Mouse (Mus musculus): ENCODE data around the gene Elf1. TPM values are rescaled to one million over a fixed set of nuclear protein-coding genes. Genes with fewer than 3 reads are reported as not detected.
"Not testable (repeated sequence)": the region's sequence is repeated elsewhere in the genome, so short reads cannot be mapped to it uniquely, and the experiment has no call there.

The Elf1 gene
- polyA plus RNA-seq, 1 experiment from 2014 or later, result 13.7 TPM

- Histone ChIP-seq H3K36me3 (no peaks in the 10 kb centered on the region), H3K4me1 (no peaks in the 10 kb centered on the region), H3K4me3 (replicated peaks) (no peak overlapping the region), H3K4me2 (no peak overlapping the region), H3K9me3 (replicated peaks) (no peaks in the 10 kb centered on the region), H3K27me3 (no peaks in the 10 kb centered on the region), H3K27ac (no peak overlapping the region), H3K9ac (no peak overlapping the region)
- ATAC-seq (replicated peaks; ENCODE audit: low FRiP score), result peak; percentile 62; the same call in 1 of the 2 replicates
- 79% methylated on average over 10 of the region's 10 CpGs for WGBS
Measured at GRCm38 (mm10) chr14:79529581-79530554, 48.9 kb downstream of the Elf1 start.

- no peak overlapping the region for H3K9ac ChIP-seq
- H3K9me3 ChIP-seq (replicated peaks), result no peaks in the 10 kb centered on the region
- no peaks in the 10 kb centered on the region for H3K36me3 ChIP-seq
- H3K4me3 ChIP-seq (replicated peaks), result no peak overlapping the region
- H3K4me2 ChIP-seq, result no peak overlapping the region
- WGBS, result 90% methylated on average over 6 of the region's 6 CpGs
- H3K27me3 ChIP-seq, result no peaks in the 10 kb centered on the region
- no peak for ATAC-seq (replicated peaks; ENCODE audit: low FRiP score)
- H3K27ac ChIP-seq, result no peak overlapping the region
- 0 out of 2 replicates have a peak, but pooled peaks cover 3% of the 10 kb centered on the region for H3K4me1 ChIP-seq
Measured at GRCm38 (mm10) chr14:79530761-79531160, 49.8 kb downstream of the Elf1 start.

GRCm38 (mm10) chr14:79532036-79532776 lies 51.2 kb downstream of the Elf1 start:
- 90% methylated on average over 8 of the region's 8 CpGs for WGBS
- no peaks in the 10 kb centered on the region for H3K36me3 ChIP-seq
- no peak overlapping the region for H3K9ac ChIP-seq
- no peak overlapping the region for H3K27ac ChIP-seq
- H3K27me3 ChIP-seq, result no peaks in the 10 kb centered on the region
- H3K4me3 ChIP-seq (replicated peaks), result no peak overlapping the region
- H3K9me3 ChIP-seq (replicated peaks), result no peaks in the 10 kb centered on the region
- 0 out of 2 replicates have a peak, but pooled peaks cover 3% of the 10 kb centered on the region for H3K4me1 ChIP-seq
- H3K4me2 ChIP-seq, result no peak overlapping the region
- no peak for ATAC-seq (replicated peaks; ENCODE audit: low FRiP score)

- ATAC-seq (replicated peaks; ENCODE audit: low FRiP score), result no peak
- Histone ChIP-seq H3K9me3 (replicated peaks) (no peaks in the 10 kb centered on the region), H3K36me3 (no peaks in the 10 kb centered on the region), H3K27me3 (no peaks in the 10 kb centered on the region), H3K9ac (no peak overlapping the region), H3K4me3 (replicated peaks) (no peak overlapping the region), H3K4me1 (0 out of 2 replicates have a peak, but pooled peaks cover 3% of the 10 kb centered on the region), H3K27ac (no peak overlapping the region), H3K4me2 (no peak overlapping the region)
- WGBS, result 87% methylated on average over 1 of the region's 1 CpGs
Measured at GRCm38 (mm10) chr14:79533350-79533749, 52.4 kb downstream of the Elf1 start.

DNA sequence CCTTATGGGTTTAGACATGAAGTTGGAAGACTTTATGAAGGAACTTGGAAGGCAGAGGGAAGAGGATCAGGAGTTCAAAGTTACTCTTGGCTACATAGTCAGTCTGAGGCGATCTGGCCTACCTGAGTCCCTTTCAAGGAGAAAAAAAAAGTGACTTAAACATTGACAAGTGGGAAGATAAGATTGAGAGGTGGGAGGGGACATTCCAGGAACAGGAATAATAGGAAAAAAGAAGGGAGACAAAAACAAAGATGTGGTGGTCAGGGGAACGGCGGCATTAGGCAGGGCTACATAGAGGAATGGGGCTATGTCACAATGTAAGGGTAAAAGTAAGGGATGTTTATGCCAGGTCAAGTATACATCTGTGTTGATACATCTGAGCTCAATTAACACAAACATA lies 53.2 kb downstream of the Elf1 start:
- Histone ChIP-seq H3K36me3 (no peaks in the 10 kb centered on the region), H3K9ac (no peak overlapping the region), H3K4me1 (0 out of 2 replicates have a peak, but pooled peaks cover 3% of the 10 kb centered on the region), H3K27ac (no peak overlapping the region), H3K4me2 (no peak overlapping the region), H3K4me3 (replicated peaks) (no peak overlapping the region), H3K27me3 (no peaks in the 10 kb centered on the region), H3K9me3 (replicated peaks) (no peaks in the 10 kb centered on the region)
- 90% methylated on average over 3 of the region's 3 CpGs for WGBS
- ATAC-seq (replicated peaks; ENCODE audit: low FRiP score), result no peak

DNA sequence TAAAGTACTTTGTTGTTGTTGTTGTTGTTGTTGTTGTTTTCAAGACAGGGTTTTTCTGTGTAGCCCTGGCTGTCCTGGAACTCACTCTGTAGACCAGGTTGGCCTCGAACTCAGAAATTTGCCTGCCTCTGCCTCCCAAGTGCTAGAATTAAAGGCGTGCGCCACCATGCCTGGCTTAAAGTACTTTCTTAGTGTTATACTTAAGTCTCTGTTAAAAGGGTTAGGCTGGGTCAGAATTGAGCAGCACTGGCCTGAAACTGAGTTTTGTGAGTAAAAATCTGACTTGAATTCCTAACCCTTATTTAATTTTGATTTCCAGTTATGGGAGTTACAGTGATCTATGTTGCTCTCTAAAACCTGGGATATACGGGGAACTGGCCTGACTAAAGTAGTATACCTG lies 53.7 kb downstream of the Elf1 start:
- H3K9ac ChIP-seq; H3K4me2 ChIP-seq; ATAC-seq (replicated peaks; ENCODE audit: low FRiP score); H3K9me3 ChIP-seq (replicated peaks); H3K27me3 ChIP-seq; H3K4me3 ChIP-seq (replicated peaks); H3K27ac ChIP-seq; H3K36me3 ChIP-seq; H3K4me1 ChIP-seq: not testable (repeated sequence)
- WGBS, result 88% methylated on average over 4 of the region's 4 CpGs

DNA sequence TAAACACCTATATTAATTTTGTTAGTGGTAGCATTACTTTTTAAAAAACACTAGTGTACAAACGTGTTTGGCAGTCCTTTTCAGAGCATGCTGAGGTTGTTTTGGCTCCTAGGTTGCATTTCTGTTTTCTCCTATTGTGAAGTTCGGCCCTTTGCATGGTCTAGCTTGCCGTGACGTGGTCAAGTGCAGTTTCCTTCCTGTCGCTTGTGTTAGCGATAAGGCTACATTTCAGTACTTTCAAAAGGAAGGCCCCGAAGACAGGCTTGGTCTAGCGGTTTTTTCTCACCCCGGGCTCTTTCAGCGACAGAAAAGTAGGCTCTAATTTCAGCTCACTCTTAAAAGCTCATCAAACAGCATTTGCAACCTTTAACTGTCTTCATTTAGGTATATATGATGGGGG lies 54.3 kb downstream of the Elf1 start:
- H3K9me3 ChIP-seq (replicated peaks), result no peaks in the 10 kb centered on the region
- ATAC-seq (replicated peaks; ENCODE audit: low FRiP score), result no peak
- no peak overlapping the region for H3K4me3 ChIP-seq (replicated peaks)
- 58% methylated on average over 10 of the region's 10 CpGs for WGBS
- no peak overlapping the region for H3K9ac ChIP-seq
- no peaks in the 10 kb centered on the region for H3K36me3 ChIP-seq
- peak overlapping the region; percentile 23; the same call in 1 of the 2 replicates for H3K4me2 ChIP-seq
- H3K27ac ChIP-seq, result peak overlapping the region; percentile 73
- H3K27me3 ChIP-seq, result no peaks in the 10 kb centered on the region
- 0 out of 2 replicates have a peak, but pooled peaks cover 3% of the 10 kb centered on the region for H3K4me1 ChIP-seq

DNA sequence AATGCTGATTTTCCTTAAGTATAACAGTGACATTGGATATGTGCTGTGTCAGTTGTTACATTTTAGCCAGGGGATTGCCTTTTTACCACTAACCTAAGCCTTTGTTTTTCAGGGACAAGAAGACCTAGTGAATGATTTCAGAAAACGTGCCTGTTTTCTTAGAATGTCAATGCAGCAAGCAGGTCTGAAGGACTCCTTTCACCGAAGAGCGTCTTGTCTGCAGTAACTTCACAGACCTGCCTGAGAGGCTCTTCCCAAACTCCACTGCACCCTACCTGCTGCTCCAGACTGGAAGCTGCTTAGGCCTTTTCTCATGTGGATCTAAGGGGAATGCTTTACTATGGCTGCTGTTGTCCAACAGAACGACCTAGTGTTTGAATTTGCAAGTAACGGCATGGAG lies 55.0 kb downstream of the Elf1 start:
- Histone ChIP-seq H3K36me3 (no peaks in the 10 kb centered on the region), H3K9me3 (replicated peaks) (no peaks in the 10 kb centered on the region), H3K4me1 (0 out of 2 replicates have a peak, but pooled peaks cover 3% of the 10 kb centered on the region), H3K9ac (no peak overlapping the region), H3K4me2 (peak overlapping the region; percentile 23; the same call in 1 of the 2 replicates), H3K27ac (peak overlapping the region; percentile 73), H3K27me3 (no peaks in the 10 kb centered on the region), H3K4me3 (replicated peaks) (no peak overlapping the region)
- no peak for ATAC-seq (replicated peaks; ENCODE audit: low FRiP score)
- WGBS, result 68% methylated on average over 5 of the region's 5 CpGs

DNA sequence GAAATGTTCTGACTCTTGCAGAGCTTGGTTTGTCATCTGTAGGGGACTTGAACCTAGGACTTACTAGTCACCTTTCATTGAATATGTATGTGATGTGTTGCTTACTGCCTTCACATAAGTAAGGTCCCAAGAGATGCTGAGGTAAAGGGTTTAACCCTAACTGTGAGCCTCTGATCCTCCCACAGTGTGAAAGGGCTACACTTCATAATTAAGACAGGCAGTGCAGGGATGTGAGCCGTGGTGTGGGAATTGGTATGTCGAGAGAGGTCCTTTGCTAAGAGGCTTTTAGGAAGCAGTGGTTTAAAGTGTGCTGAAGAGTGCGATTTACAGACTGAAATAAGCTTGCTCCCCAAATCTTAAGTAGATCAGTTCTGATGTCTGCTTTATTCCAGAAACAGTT lies 55.8 kb downstream of the Elf1 start:
- 0 out of 2 replicates have a peak, but pooled peaks cover 3% of the 10 kb centered on the region for H3K4me1 ChIP-seq
- 66% methylated on average over 3 of the region's 3 CpGs for WGBS
- no peak for ATAC-seq (replicated peaks; ENCODE audit: low FRiP score)
- H3K9me3 ChIP-seq (replicated peaks), result no peaks in the 10 kb centered on the region
- no peak overlapping the region for H3K4me2 ChIP-seq
- H3K36me3 ChIP-seq, result no peaks in the 10 kb centered on the region
- H3K27me3 ChIP-seq, result no peaks in the 10 kb centered on the region
- H3K4me3 ChIP-seq (replicated peaks), result no peak overlapping the region
- H3K27ac ChIP-seq, result no peak overlapping the region
- no peak overlapping the region for H3K9ac ChIP-seq

GRCm38 (mm10) chr14:79537463-79537862 lies 56.5 kb downstream of the Elf1 start:
- H3K27ac ChIP-seq, result no peak overlapping the region
- 0 out of 2 replicates have a peak, but pooled peaks cover 3% of the 10 kb centered on the region for H3K4me1 ChIP-seq
- H3K4me3 ChIP-seq (replicated peaks), result no peak overlapping the region
- H3K36me3 ChIP-seq, result no peaks in the 10 kb centered on the region
- no peaks in the 10 kb centered on the region for H3K9me3 ChIP-seq (replicated peaks)
- H3K9ac ChIP-seq, result no peak overlapping the region
- ATAC-seq (replicated peaks; ENCODE audit: low FRiP score), result no peak
- no peak overlapping the region for H3K4me2 ChIP-seq
- H3K27me3 ChIP-seq, result no peaks in the 10 kb centered on the region
- 86% methylated on average over 5 of the region's 5 CpGs for WGBS

GRCm38 (mm10) chr14:79537921-79538320 lies 56.9 kb downstream of the Elf1 start:
- no peak for ATAC-seq (replicated peaks; ENCODE audit: low FRiP score)
- H3K9ac ChIP-seq, result no peak overlapping the region
- no peaks in the 10 kb centered on the region for H3K27me3 ChIP-seq
- no peak overlapping the region for H3K4me2 ChIP-seq
- H3K9me3 ChIP-seq (replicated peaks), result no peaks in the 10 kb centered on the region
- no peak overlapping the region for H3K27ac ChIP-seq
- H3K4me1 ChIP-seq, result 0 out of 2 replicates have a peak, but pooled peaks cover 3% of the 10 kb centered on the region
- no peak overlapping the region for H3K4me3 ChIP-seq (replicated peaks)
- H3K36me3 ChIP-seq, result no peaks in the 10 kb centered on the region

- H3K27me3 ChIP-seq, result no peaks in the 10 kb centered on the region
- H3K9ac ChIP-seq, result no peak overlapping the region
- H3K27ac ChIP-seq, result no peak overlapping the region
- no peaks in the 10 kb centered on the region for H3K9me3 ChIP-seq (replicated peaks)
- no peaks in the 10 kb centered on the region for H3K36me3 ChIP-seq
- ATAC-seq (replicated peaks; ENCODE audit: low FRiP score), result no peak
- no peak overlapping the region for H3K4me3 ChIP-seq (replicated peaks)
- no peaks in the 10 kb centered on the region for H3K4me1 ChIP-seq
- no peak overlapping the region for H3K4me2 ChIP-seq
Measured at GRCm38 (mm10) chr14:79541606-79542005, 60.6 kb downstream of the Elf1 start.

Data from kidney, embryonic 15.5 days (tissue).